In genomic region chr10:99825881-99826280, GRCm38 (mm10) we compare ENCODE assay signal across 28 mouse cellular contexts.
"Had no signal": no experiment of that assay in that cellular context is flagged by ENCODE, and none has a peak within 500 bp of the region (broad histone marks: within the 10 kb centered on the region; RNA-seq: fewer than 3 reads in every experiment).

No protein-coding gene starts in this region.

- DNase-seq: gastrocnemius, adult 2 months; gastrocnemius, postnatal 10 days; gastrocnemius, postnatal 25 days; heart, adult 2 months; heart, postnatal 14 days; heart, postnatal 4 days; kidney, adult 18-20 months; kidney, adult 8-10 months; kidney, postnatal 10 days; kidney, postnatal 25 days; kidney, postnatal 4 days; layer of hippocampus, adult 9-11 months; layer of hippocampus, postnatal 36 days; left cerebral cortex, postnatal 4 days had no signal

- H3K27me3 ChIP-seq: heart, embryonic 13.5 days; heart, embryonic 15.5 days; hindbrain, embryonic 12.5 days; intestine, embryonic 15.5 days; limb, embryonic 13.5 days; limb, embryonic 15.5 days; liver, embryonic 12.5 days had no signal

- H3K27ac ChIP-seq: gastrocnemius, adult 2 months; heart, adult 2 months; heart, embryonic 13.5 days; heart, embryonic 15.5 days; hindbrain, embryonic 10.5 days; hindbrain, embryonic 12.5 days; hindbrain, embryonic 14.5 days; intestine, embryonic 15.5 days; limb, embryonic 13.5 days; limb, embryonic 15.5 days; liver, embryonic 12.5 days; liver, embryonic 14.5 days had no signal

- H3K4me3 ChIP-seq: gastrocnemius, adult 2 months; heart, adult 2 months; heart, embryonic 13.5 days; heart, embryonic 15.5 days; hindbrain, embryonic 10.5 days; hindbrain, embryonic 12.5 days; intestine, embryonic 15.5 days; limb, embryonic 13.5 days; limb, embryonic 15.5 days; liver, embryonic 12.5 days had no signal

- H3K36me3 ChIP-seq: heart, embryonic 13.5 days; heart, embryonic 15.5 days; hindbrain, embryonic 10.5 days; hindbrain, embryonic 12.5 days; intestine, embryonic 15.5 days; limb, embryonic 13.5 days; limb, embryonic 15.5 days; liver, embryonic 12.5 days had no signal

- H3K4me2 ChIP-seq: heart, embryonic 11.5 days; heart, embryonic 13.5 days; heart, embryonic 15.5 days; hindbrain, embryonic 12.5 days; hindbrain, embryonic 14.5 days; intestine, embryonic 15.5 days; limb, embryonic 13.5 days; limb, embryonic 15.5 days; liver, embryonic 12.5 days had no signal

- ATAC-seq: hindbrain, embryonic 16.5 days; inflammation-experienced regulatory T-cells, adult 6 months; intestine, embryonic 15.5 days; intestine, postnatal 0 days; liver, embryonic 12.5 days had no signal
